Mouse (Mus musculus) embryo, embryonic 9.5 days (tissue): ENCODE data around the gene Zbtb42.

ENCODE experiments used
- DNase-seq: peaks from one replicate; pipeline ENCODE4 v3.0.0-alpha.2; 2017; ENCODE audit errors: extremely low spot score

Zbtb42 gene

GRCm38 (mm10) chr12:112683351-112683750, 4.7 kb downstream of the Zbtb42 start:
- no peak for DNase-seq

DNA sequence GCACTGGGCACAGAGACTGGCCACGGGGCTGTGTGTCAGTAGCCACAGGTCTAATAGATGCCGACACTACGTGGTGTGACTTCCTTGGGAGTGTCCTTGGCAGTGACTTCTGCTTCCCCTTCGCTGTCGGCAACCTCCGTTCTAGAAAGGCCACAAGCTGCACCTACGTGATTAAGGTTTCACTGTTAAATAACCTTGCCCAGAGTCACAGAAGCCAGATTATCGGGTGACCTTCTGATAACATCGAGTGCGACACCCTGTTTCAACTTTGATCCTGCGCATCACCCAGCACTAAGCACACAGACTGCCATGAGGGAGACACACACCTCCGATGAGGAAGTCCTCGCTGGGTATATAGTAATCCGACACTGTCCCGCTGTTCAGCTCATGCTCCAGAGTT, 9.8 kb downstream of the Zbtb42 start:
- no peak for DNase-seq

GRCm38 (mm10) chr12:112693185-112694126, 14.8 kb downstream of the Zbtb42 start:
- peak; percentile 92 for DNase-seq

DNA sequence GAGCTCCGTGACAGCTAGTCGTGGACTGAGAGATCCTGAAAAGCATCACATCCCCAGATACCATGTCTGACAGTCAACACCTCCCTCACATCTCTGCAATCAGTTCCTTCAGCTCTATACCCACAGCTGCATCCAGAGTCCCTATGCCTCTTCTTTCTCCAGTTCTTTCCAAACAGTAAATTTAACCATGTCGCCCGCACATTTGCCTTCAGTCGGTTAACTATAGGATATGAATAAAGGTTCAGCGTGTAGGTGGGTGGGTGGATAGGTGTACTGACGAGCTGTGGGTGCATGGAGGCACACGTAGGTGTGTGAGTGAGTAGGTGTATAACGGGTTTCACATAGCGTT, 15.5 kb downstream of the Zbtb42 start:
- DNase-seq = no peak

- DNase-seq = no peak
Observed at GRCm38 (mm10) chr12:112696806-112697425, 18.3 kb downstream of the Zbtb42 start.

DNA sequence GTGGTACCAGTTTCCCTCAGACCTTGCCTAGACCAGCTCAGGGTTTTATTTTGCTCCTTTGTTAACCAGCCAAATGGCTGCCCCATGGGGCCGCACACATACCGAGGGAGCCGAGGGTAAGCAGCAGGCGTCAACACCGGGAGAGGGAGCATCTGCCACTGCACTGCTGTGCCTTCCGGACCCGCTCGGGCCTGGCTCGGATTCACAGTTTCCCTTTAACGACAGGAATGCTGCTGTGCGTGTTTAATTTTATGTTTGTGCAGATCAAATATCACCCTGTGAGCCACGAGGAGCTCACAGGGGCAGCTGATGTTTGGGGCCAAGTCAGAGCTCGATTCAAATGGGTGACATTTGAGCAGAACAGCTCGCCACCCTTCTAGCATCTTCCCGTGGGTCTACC, 21.9 kb downstream of the Zbtb42 start:
- no peak for DNase-seq

- DNase-seq = no peak
Observed at GRCm38 (mm10) chr12:112702374-112703320, 24.0 kb downstream of the Zbtb42 start.

- DNase-seq = peak; percentile 88
Observed at GRCm38 (mm10) chr12:112706704-112707572, 28.3 kb downstream of the Zbtb42 start.

DNA sequence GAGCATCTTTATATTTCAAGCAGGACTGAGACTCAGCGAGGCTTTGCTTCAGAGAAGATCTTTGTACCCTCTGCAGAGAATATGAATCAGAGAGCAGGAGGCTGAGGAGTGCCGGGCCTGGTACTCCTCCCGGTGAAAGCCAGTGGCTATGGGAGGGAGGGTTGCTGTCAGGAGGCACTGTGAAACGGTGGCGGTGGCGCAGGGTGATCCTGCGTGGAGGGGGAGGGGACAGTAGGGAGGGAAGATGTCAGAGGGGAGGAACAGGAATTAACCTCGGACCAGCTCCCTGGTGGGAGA, 28.9 kb downstream of the Zbtb42 start:
- DNase-seq = no peak

DNA sequence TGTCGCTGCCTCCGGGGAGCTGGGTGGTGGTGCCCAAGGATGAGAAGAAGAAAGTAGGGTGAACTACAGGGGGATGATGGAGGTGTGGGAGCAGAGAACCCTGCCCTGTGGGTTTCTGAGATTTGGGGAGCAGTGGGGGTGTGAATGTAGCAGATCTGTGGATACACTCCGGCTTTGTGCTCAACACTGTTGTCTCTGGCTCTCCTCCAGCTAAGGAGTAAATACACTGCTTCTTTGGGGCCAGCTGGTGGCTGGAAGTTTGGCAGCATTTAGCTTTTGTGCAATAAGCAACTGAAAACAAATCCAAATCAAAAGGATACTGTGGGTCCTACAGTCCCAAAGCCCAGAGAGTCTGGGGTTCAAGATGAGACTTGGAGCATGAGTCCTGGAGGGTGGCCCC, 35.4 kb downstream of the Zbtb42 start:
- no peak for DNase-seq

DNA sequence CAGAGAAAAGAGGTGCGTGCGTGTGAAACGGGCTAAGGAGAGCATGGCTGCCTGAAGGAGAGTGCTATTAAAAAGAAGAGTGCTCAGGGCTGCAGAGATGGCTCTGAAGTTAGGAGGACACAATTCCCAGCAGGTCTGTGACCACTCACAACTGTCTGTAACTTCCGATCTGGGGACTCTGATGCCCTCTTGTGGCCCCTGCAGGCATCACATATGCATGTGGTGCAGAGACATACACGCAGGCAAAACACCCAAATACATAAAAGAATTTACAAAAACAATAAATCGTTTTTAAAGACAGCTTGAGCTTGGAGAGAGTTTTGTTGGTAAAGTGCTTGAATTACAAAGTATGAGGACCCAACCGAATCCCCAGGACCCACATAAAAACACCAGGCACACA, 38.5 kb downstream of the Zbtb42 start:
- peak; percentile 63 for DNase-seq

DNA sequence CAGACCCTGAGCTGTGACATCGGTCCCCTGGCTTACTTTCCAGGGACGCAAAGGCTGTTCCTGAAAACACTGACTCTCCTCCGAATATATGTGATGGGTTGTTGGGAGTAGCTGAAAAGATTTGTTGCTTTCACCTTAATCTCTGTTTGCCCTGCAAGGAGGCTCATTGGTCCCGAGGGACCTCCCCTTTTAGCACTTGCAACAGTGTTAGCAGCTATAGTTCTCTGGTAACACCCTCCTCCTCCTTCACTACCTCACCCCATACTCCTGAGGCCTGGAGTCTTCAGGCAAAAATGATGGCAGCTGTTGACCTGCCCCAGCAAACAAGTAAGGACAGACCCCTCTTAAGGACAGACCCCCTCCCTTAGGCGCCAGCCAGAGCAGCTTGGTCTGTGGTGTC, 40.4 kb downstream of the Zbtb42 start:
- DNase-seq = no peak

- no peak for DNase-seq
Observed at GRCm38 (mm10) chr12:112720216-112720615, 41.6 kb downstream of the Zbtb42 start, which contains the start of gene Cep170b. TSS of gene Cep170b (plus strand) at chr12:112720455.

- peak; percentile 29 for DNase-seq
Observed at GRCm38 (mm10) chr12:112720890-112721423, 42.3 kb downstream of the Zbtb42 start.

- peak; percentile 80 for DNase-seq
Observed at GRCm38 (mm10) chr12:112721424-112722239, 43.0 kb downstream of the Zbtb42 start.

DNA sequence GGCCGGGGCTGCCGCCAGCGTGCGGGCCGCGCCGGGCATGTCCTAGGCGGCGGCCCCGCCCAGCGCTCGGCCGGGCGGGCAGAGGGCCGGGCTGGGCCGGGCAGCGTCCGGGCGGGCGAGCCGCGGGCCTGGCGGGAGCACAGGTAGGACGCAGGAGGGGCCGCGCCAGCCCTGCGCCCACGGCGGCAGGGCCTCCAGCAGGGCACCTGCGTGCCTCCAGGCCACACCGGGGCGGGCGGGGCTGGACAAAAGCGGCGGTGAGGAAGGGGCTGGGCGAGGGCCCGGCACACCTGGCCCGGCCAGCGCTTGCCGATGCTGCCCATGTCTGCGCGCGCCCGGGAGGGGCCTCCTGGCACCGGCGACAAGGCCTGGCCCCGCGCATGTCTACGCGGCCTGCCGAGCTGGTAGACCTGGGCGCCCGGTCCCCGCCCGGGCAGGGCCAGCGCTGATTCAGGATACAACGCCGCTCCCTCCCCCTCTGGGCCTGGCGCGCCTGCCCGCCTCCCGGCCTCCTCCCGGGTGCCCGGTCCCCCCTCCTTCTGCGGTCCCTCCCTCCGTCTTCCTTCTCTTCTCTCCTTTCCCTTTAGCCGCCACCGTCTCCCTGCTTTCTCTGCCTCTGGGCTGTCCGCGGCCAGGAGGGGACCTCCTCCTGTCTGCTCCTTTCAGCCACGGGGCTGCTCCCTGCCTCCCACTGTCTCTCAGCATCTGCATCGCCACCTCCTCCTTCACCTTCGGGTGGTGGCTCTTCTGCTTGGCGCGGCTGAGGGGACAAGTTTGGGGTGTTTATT, 43.8 kb downstream of the Zbtb42 start:
- peak; percentile 48 for DNase-seq

- no peak for DNase-seq
Observed at GRCm38 (mm10) chr12:112723028-112723330, 44.4 kb downstream of the Zbtb42 start.

DNA sequence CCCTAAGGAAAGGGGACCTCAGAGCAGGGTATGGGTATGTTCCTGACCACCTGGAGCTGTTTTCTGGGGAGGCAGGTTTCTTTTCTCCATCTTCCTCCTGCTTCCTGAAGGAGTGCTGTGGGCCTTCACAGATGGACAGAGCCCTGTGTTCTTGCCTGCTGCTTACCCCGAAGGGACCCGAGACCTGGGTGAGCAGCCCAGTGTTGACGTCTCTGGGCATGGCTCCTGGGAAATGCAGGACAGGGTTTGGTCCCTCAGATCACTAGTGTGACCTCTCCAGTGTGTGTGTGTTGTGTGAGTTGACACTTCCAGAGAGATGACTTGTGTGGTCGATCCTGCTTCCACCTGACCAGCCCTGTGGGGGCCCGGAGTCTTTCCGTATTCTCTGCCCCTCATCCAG, 44.8 kb downstream of the Zbtb42 start:
- DNase-seq = no peak

DNA sequence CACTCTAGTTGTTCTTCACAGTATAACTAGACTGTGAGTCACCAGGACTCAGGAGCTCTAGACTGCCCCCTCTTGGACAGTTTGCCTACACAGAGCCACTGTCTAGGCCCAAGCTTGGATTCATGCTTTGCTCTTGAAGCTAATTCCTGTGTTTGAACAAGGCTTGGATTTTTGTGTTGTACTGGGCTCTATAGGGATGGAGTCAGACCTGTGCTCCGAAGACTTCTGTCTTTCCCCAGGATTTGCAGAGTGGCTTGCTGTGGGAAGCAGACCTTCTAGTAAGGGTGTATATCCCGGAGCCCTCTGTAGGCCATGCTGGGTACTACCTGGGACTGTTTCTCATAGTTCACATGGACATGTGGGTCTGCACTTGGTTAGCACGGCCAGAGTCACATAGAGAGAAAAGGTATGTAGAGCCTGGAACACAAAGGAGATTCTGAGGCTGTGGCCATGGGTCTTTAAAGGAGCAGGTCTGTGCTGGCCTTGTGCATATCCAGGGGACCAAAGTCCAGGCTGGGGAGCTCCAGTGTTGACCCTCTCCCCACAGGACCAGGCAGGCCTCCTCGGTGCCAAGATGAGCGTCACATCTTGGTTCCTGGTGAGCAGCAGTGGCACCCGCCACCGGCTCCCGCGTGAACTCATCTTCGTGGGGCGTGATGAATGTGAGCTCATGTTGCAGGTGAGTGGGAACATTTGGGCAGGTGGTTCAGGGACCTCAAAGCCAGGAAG, 45.6 kb downstream of the Zbtb42 start:
- peak; percentile 77 for DNase-seq
